Mouse (Mus musculus): ENCODE data around the gene R3hcc1l. TPM values are rescaled to one million over a fixed set of nuclear protein-coding genes. Genes with fewer than 3 reads are reported as not detected.

R3hcc1l gene
- 0.86 and 2.6 TPM in 2 replicates for polyA plus RNA-seq (2012; ENCODE audit: low replicate concordance)

GRCm38 (mm10) chr19:42518620-42519310, at the start of gene R3hcc1l:
Gene R3hcc1l, plus strand, starts transcription at chr19:42518759.

GRCm38 (mm10) chr19:42612654-42613053, 94.1 kb downstream of the R3hcc1l start, which contains the start of gene Loxl4:
Gene Loxl4, minus strand, starts transcription at chr19:42612813.

Other genes with a start within 250 kb of the R3hcc1l start
- not detected in 2 replicates for gene Crtac1, start 87.0 kb upstream of the R3hcc1l start, polyA plus RNA-seq (2012; ENCODE audit: low replicate concordance)
- not detected in 2 replicates for gene Loxl4, start 94.1 kb downstream of the R3hcc1l start, polyA plus RNA-seq (2012; ENCODE audit: low replicate concordance)
- gene Pyroxd2, start 234.0 kb downstream of the R3hcc1l start, polyA plus RNA-seq (2012; ENCODE audit: low replicate concordance): 3.1 TPM in 2 replicates

Measured in hematopoietic multipotent progenitor cell, adult 10-12 weeks (in vitro differentiated cells).